Mouse (Mus musculus) natural killer cell, adult 2 months (primary cell): ENCODE data around the gene Gse1.
A peak's percentile ranks its signal among the peaks of the same experiment; 100 is the strongest.

Experiments
- DNase-seq, 2 experiments: peaks; one replicate each; pipeline ENCODE4 v3.0.0; 2022; ENCODE audit warnings: low spot score in 2 of 2

Gene Gse1

GRCm38 (mm10) chr8:120610824-120611223, 382.6 kb downstream of the Gse1 start:
- DNase-seq: no peak

DNA sequence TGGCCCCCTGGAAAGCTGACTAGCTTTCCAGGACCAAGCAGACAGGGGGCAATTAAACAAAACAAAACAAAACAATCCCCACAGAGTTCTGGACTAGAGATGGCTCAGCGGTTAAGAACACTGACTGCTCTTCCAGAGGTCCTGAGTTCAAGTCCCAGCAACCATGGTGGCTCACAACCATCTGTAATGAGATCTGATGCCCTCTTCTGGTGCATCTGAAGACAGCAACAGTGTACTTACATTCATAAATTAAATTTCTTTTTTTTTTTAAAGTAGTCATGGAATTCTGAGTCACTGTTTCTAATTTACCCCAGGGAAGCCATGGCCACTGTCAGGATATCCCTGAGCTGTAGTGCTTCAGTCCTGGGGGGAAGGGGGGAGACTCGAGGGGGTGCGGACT, 386.2 kb downstream of the Gse1 start:
- DNase-seq: no peak

- DNase-seq: no peak
Measured at GRCm38 (mm10) chr8:120616663-120617626, 388.7 kb downstream of the Gse1 start.

GRCm38 (mm10) chr8:120618110-120618509, 389.9 kb downstream of the Gse1 start:
- peak; percentile 51 to 59 for DNase-seq

DNA sequence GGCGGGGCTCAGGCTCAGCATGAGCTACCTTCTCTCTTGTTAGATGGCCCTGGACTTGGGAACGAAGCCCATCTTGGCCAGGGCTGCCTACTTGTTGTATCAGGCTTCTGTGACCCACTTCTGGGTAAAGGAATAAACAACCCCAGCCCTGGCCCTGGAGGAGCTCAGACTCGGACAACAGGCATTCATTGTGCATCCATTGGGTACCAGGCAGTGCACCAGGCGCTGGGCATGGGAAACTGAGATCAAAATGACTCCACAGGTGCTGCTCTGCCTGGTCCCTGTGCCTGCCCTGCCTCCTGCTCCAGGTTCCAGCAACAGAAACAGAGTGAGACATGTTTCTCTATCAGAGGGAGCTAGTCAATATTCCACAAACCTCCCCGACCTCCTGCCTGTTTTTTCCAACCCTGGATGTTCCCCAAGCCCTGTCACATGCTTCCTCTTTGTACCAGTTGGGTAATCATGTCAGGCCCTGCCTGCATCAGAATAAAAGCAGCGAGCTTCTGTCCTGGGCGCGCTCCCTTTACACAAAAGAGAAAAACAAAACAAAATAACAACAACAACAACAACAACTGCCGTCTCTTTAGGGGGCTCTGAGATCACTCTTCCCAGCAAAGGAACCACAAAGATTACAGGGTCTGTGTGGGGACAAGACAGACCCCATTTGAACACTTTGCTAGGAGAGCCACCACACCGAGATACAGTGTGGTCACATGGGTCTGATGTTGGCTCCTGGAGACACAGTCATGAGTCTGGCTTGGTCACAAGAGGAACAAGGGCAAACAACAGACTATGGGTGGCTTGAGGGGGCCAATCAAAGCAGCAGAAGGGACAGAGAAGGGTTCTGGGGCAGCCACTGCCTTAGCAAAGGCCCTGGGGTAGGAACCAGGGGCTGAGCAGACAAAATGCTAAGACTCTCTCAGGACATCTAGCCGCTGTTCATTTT, 391.3 kb downstream of the Gse1 start:
- DNase-seq: no peak

DNA sequence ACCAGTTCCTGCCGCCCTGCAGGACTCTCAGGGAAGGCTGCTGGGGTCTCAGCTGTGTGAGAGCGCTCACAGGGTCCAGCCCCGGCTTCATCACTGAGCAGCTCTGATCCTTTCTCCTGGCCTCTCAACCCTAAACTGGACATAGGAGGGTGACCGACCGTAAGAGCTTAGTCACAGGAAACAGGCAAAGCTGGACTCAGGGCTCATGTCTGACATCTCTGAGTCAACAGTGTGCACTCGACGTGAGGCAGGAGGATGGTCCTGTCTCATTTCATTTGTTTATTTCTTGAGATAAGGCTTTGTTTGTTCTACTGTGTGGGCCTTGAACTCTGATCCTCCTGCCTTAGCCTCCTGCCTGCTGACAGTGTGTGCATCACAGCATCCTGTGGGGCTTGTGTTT, 392.2 kb downstream of the Gse1 start:
- no peak for DNase-seq

GRCm38 (mm10) chr8:120622161-120622560, 393.9 kb downstream of the Gse1 start:
- DNase-seq: no peak

DNA sequence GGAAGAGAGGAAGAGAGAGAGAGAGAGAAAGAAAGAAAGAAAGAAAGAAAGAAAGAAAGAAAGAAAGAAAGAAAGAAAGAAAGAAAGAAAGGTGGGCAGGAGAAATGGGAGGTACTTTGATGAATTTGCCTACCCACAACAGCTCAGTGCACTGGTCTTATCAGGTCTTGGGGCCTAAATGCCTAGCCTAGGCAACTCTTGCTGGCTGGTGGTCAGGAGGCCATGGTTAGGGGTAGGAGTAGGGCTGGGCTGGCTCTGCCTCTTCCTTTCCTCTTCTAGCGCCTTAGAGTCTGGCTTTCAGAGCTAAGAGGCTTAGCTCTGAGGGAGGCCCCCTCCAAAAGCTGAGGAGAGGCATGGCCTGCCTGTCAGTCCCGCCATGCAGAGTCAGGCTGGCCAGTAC, 395.4 kb downstream of the Gse1 start:
- no peak for DNase-seq

GRCm38 (mm10) chr8:120626461-120626860, 398.2 kb downstream of the Gse1 start:
- DNase-seq: no peak

DNA sequence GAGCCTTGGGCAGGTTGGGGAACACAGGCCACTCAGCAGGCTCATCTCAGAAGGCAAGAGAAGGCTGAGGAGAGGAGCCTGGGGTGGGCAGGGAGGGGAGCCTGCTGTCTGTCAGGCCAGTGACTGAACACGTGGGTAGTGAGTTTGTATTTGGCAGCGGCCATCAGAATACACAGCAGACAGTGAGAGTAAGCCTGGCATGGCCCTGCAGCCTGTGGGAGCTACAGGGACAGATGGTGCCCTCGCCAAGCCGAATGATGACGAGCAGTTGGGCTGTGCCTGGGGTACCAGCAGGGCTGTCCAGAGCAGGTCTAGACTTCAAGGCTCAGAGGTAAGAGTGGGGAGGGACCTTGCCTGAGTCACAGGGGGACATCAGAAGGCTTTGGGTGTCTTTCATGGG, 399.0 kb downstream of the Gse1 start:
- no peak for DNase-seq

GRCm38 (mm10) chr8:120630031-120630430, 401.8 kb downstream of the Gse1 start:
- DNase-seq: no peak

GRCm38 (mm10) chr8:120630848-120631247, 402.6 kb downstream of the Gse1 start:
- no peak for DNase-seq
